Comparison of ENCODE assay signal across 9 mouse cellular contexts in genomic region chr6:17306602-17307325, GRCm38 (mm10). TPM values are rescaled to one million over a fixed set of nuclear protein-coding genes. Genes with fewer than 3 reads are reported as not detected.
DNase-seq lines count a peak whose midpoint lies in the region; ATAC-seq and TF ChIP-seq lines count a peak whose summit lies in the region.
"Had no signal": no experiment of that assay in that cellular context is flagged by ENCODE, and none has a peak within 500 bp of the region (broad histone marks: within the 10 kb centered on the region; RNA-seq: fewer than 3 reads in every experiment).

No protein-coding gene starts in this region.

- DNase-seq in embryo, embryonic 10 days (ENCODE audit: low spot score) = peak; percentile 16
- DNase-seq in embryo, embryonic 10.5 days (ENCODE audit: low spot score) = no peak
- peak; percentile 31 for DNase-seq in embryonic facial prominence, embryonic 11.5 days (ENCODE audit: low spot score)
- peak; percentile 70 to 74 for DNase-seq in lung, postnatal 4 days

- no peak for TF ChIP-seq POLR2A in testis, adult 2 months (IDR thresholded peaks at IDR 0.05; ENCODE audit: control insufficient read depth, low read depth, low read length)

- H3K4me2 ChIP-seq in embryonic facial prominence, embryonic 11.5 days (ENCODE audit: low read depth, low read length) = peak overlapping the region; percentile 68
- H3K4me2 ChIP-seq in heart, embryonic 12.5 days = peak overlapping the region; percentile 99
- peak overlapping the region; percentile 95 for H3K4me2 ChIP-seq in kidney, embryonic 15.5 days

- H3K4me1 ChIP-seq in embryonic facial prominence, embryonic 11.5 days (ENCODE audit: control insufficient read depth, insufficient read depth, low read length) = no peaks in the 10 kb centered on the region
- peaks cover 11% of the 10 kb centered on the region for H3K4me1 ChIP-seq in heart, embryonic 12.5 days (replicated peaks)
- peaks cover 24% of the 10 kb centered on the region for H3K4me1 ChIP-seq in kidney, embryonic 15.5 days
- H3K4me1 ChIP-seq in testis, adult 2 months (ENCODE audit: control insufficient read depth, insufficient read depth, low read length) = no peaks in the 10 kb centered on the region; the same call in 1 of the 2 replicates

- peak; percentile 39; the same call in 1 of the 2 replicates for ATAC-seq in embryonic facial prominence, embryonic 11.5 days (replicated peaks; ENCODE audit: insufficient number of reproducible peaks, low FRiP score, low TSS enrichment, low read depth)
- ATAC-seq in heart, embryonic 12.5 days (ENCODE audit: insufficient number of reproducible peaks, low FRiP score) = peak; percentile 27; the same call in 1 of the 2 replicates
- ATAC-seq in kidney, embryonic 15.5 days (replicated peaks; ENCODE audit: low FRiP score) = peak; percentile 40
- no peak for ATAC-seq in megakaryocyte progenitor cell, adult 5-6 weeks (replicated peaks; ENCODE audit: poor library complexity)

- peak overlapping the region; percentile 10 for H3K9ac ChIP-seq in embryonic facial prominence, embryonic 11.5 days (replicated peaks; ENCODE audit: low read length)
- peak overlapping the region; percentile 77 for H3K9ac ChIP-seq in heart, embryonic 12.5 days
- peak overlapping the region; percentile 52 for H3K9ac ChIP-seq in kidney, embryonic 15.5 days

- no peak for TF ChIP-seq CTCF in testis, adult 2 months (IDR thresholded peaks at IDR 0.05; ENCODE audit: control insufficient read depth, insufficient read depth, insufficient replicate concordance, low read depth, low read length)

- WGBS in embryonic facial prominence, embryonic 11.5 days = 2% methylated on average over 18 of the region's 19 CpGs
- 0% methylated on average over 18 of the region's 19 CpGs for WGBS in heart, embryonic 12.5 days
- 1% methylated on average over 18 of the region's 19 CpGs for WGBS in kidney, embryonic 15.5 days

- no peak overlapping the region for H3K27ac ChIP-seq in embryonic facial prominence, embryonic 11.5 days (replicated peaks; ENCODE audit: low read depth, low read length)
- H3K27ac ChIP-seq in heart, embryonic 12.5 days (ENCODE audit: poor library complexity, severe bottlenecking) = peak overlapping the region; percentile 60
- peak overlapping the region; percentile 82 for H3K27ac ChIP-seq in kidney, embryonic 15.5 days
- peak overlapping the region; percentile 46 for H3K27ac ChIP-seq in testis, adult 2 months (ENCODE audit: control insufficient read depth, insufficient read depth, low read depth, low read length)

- peak overlapping the region; percentile 36 for H3K4me3 ChIP-seq in embryonic facial prominence, embryonic 11.5 days (ENCODE audit: low read depth, low read length)
- H3K4me3 ChIP-seq in heart, embryonic 12.5 days = peak overlapping the region; percentile 64
- H3K4me3 ChIP-seq in kidney, embryonic 15.5 days (replicated peaks) = peak overlapping the region; percentile 56
- H3K4me3 ChIP-seq in testis, adult 2 months (ENCODE audit: control insufficient read depth, low read depth, low read length) = peak overlapping the region; percentile 68

- no peaks in the 10 kb centered on the region for H3K9me3 ChIP-seq in embryonic facial prominence, embryonic 11.5 days (replicated peaks; ENCODE audit: control insufficient read depth, low read length)
- H3K9me3 ChIP-seq in heart, embryonic 12.5 days (replicated peaks) = no peaks in the 10 kb centered on the region
- H3K9me3 ChIP-seq in kidney, embryonic 15.5 days (replicated peaks) = no peaks in the 10 kb centered on the region

- H3K36me3 ChIP-seq in embryonic facial prominence, embryonic 11.5 days (replicated peaks; ENCODE audit: control insufficient read depth, insufficient read depth, low read depth, low read length) = no peaks in the 10 kb centered on the region
- H3K36me3 ChIP-seq in heart, embryonic 12.5 days = no peaks in the 10 kb centered on the region
- no peaks in the 10 kb centered on the region for H3K36me3 ChIP-seq in kidney, embryonic 15.5 days
- H3K36me3 ChIP-seq in testis, adult 2 months (ENCODE audit: control insufficient read depth, insufficient read depth, low read length) = no peaks in the 10 kb centered on the region

- peaks cover 11% of the 10 kb centered on the region for H3K27me3 ChIP-seq in embryonic facial prominence, embryonic 11.5 days (ENCODE audit: control insufficient read depth, insufficient read depth, low read length)
- H3K27me3 ChIP-seq in heart, embryonic 12.5 days (replicated peaks) = peaks cover 3% of the 10 kb centered on the region
- H3K27me3 ChIP-seq in kidney, embryonic 15.5 days = peaks cover 15% of the 10 kb centered on the region
- H3K27me3 ChIP-seq in testis, adult 2 months (ENCODE audit: control insufficient read depth, insufficient read depth, low read length) = no peaks in the 10 kb centered on the region
- H3K27me3 ChIP-seq: CH12.LX had no signal

RNA-seq across cellular contexts. Expression of gene Cav1, which starts 0.6 kb away (rescaled TPM):
- 15.3 and 16.9 TPM in 2 replicates for polyA plus RNA-seq in embryonic facial prominence, embryonic 11.5 days (2014; fragmentation: Nextera tagmentation; extraction: Ambion mirVana)
- polyA plus RNA-seq in heart, embryonic 12.5 days (2016; fragmentation: Nextera tagmentation; extraction: Ambion mirVana) = 67.2 and 75.0 TPM in 2 replicates
- 77.9 and 98.7 TPM in 2 replicates for polyA plus RNA-seq in kidney, embryonic 15.5 days (2015; fragmentation: Nextera tagmentation; extraction: Ambion mirVana)
- 21.6 and 32.5 TPM in 2 replicates for polyA plus RNA-seq in testis, adult 2 months (2012; rRNA removed)
- not detected in 2 replicates for total RNA-seq in megakaryocyte progenitor cell, adult 5-6 weeks (2015)
- total RNA-seq in megakaryocyte progenitor cell, adult 5-6 weeks (2017) = not detected in 2 replicates
- total RNA-seq: CH12.LX had no signal

RNA-seq across cellular contexts. Expression of gene Cav2, which starts 25.8 kb away (rescaled TPM):
- 7.4 and 8.2 TPM in 2 replicates for polyA plus RNA-seq in embryonic facial prominence, embryonic 11.5 days (2014; fragmentation: Nextera tagmentation; extraction: Ambion mirVana)
- 19.1 and 22.5 TPM in 2 replicates for polyA plus RNA-seq in heart, embryonic 12.5 days (2016; fragmentation: Nextera tagmentation; extraction: Ambion mirVana)
- polyA plus RNA-seq in kidney, embryonic 15.5 days (2015; fragmentation: Nextera tagmentation; extraction: Ambion mirVana) = 32.2 and 32.3 TPM in 2 replicates
- 2.3 and 4.1 TPM in 2 replicates for polyA plus RNA-seq in testis, adult 2 months (2012; rRNA removed)
- 0.74 and 1.1 TPM in 2 replicates for total RNA-seq in megakaryocyte progenitor cell, adult 5-6 weeks (2015)
- 0.37 and 0.78 TPM in 2 replicates for total RNA-seq in megakaryocyte progenitor cell, adult 5-6 weeks (2017)

Comparison
In these comparisons a context has a peak if more than half of its experiments do, and no peak if none do; other contexts are left out.
1. H3K9ac ChIP-seq: peak in every context shown above with its lines; median percentile 77 in heart, embryonic 12.5 days; 52 in kidney, embryonic 15.5 days; 10 in embryonic facial prominence, embryonic 11.5 days.